Comparison of ENCODE assay signal across 26 mouse cellular contexts in genomic region chr11:117896533-117896932, GRCm38 (mm10). TPM values are rescaled to one million over a fixed set of nuclear protein-coding genes. Genes with fewer than 3 reads are reported as not detected.
"Had no signal": no experiment of that assay in that cellular context is flagged by ENCODE, and none has a peak within 500 bp of the region (broad histone marks: within the 10 kb centered on the region; RNA-seq: fewer than 3 reads in every experiment).

No protein-coding gene starts in this region.

- H3K4me2 ChIP-seq: lung, embryonic 15.5 days; midbrain, embryonic 11.5 days; midbrain, embryonic 13.5 days; midbrain, embryonic 15.5 days; neural tube, embryonic 13.5 days; neural tube, embryonic 15.5 days; stomach, embryonic 15.5 days had no signal

- DNase-seq: liver, postnatal 0 days; lung, adult 2 months; lung, postnatal 14 days; lung, postnatal 36 days; retina, postnatal 1 day; right cerebral cortex, adult 18-20 months; right cerebral cortex, postnatal 25 days; right cerebral cortex, postnatal 4 days; spleen, adult 18-20 months; thymus, adult 18-20 months; thymus, postnatal 14 days; thymus, postnatal 36 days had no signal

- H3K4me1 ChIP-seq: midbrain, embryonic 15.5 days; neural tube, embryonic 13.5 days; neural tube, embryonic 15.5 days had no signal

- H3K9ac ChIP-seq: liver, postnatal 0 days; lung, embryonic 15.5 days; midbrain, embryonic 13.5 days; midbrain, embryonic 15.5 days; neural tube, embryonic 13.5 days; neural tube, embryonic 15.5 days; stomach, embryonic 15.5 days had no signal

- H3K27ac ChIP-seq: lung, embryonic 15.5 days; macrophage; midbrain, embryonic 13.5 days; midbrain, embryonic 15.5 days; neural tube, embryonic 13.5 days; neural tube, embryonic 15.5 days; stomach, embryonic 15.5 days had no signal

- H3K27me3 ChIP-seq: lung, embryonic 15.5 days; midbrain, embryonic 15.5 days; stomach, embryonic 15.5 days had no signal

- H3K36me3 ChIP-seq: lung, embryonic 15.5 days; midbrain, embryonic 13.5 days; midbrain, embryonic 15.5 days; neural tube, embryonic 13.5 days; neural tube, embryonic 15.5 days; stomach, embryonic 15.5 days had no signal

- H3K9me3 ChIP-seq: lung, embryonic 15.5 days; megakaryocyte, embryonic 14.5 days; midbrain, embryonic 13.5 days; midbrain, embryonic 15.5 days; neural tube, embryonic 13.5 days; neural tube, embryonic 15.5 days; stomach, embryonic 15.5 days had no signal

- H3K4me3 ChIP-seq: lung, embryonic 15.5 days; megakaryocyte, embryonic 14.5 days; midbrain, embryonic 13.5 days; midbrain, embryonic 15.5 days; myocyte; neural tube, embryonic 13.5 days; neural tube, embryonic 15.5 days; stomach, embryonic 15.5 days had no signal

- ATAC-seq: liver, postnatal 0 days; lung, postnatal 0 days; midbrain, embryonic 13.5 days; midbrain, embryonic 15.5 days had no signal

RNA-seq across cellular contexts. Expression of gene Tmem235, which starts 36.0 kb away (rescaled TPM):
- total RNA-seq: megakaryocyte progenitor cell, adult 5-6 weeks had no signal
- polyA plus RNA-seq: liver, postnatal 0 days; lung, adult 2 months; lung, embryonic 15.5 days; lung, postnatal 0 days; macrophage; midbrain, embryonic 11.5 days; midbrain, embryonic 13.5 days; midbrain, embryonic 15.5 days; myocyte; neural tube, embryonic 11.5 days; neural tube, embryonic 13.5 days; neural tube, embryonic 15.5 days; stomach, embryonic 15.5 days; thymus, postnatal 0 days had no signal
